ENCODE assay signal across 15 mouse cellular contexts in genomic region chr15:56062576-56062975, GRCm38 (mm10).
"Had no signal": no experiment of that assay in that cellular context is flagged by ENCODE, and none has a peak within 500 bp of the region (broad histone marks: within the 10 kb centered on the region; RNA-seq: fewer than 3 reads in every experiment).

No protein-coding gene starts in this region.

- H3K27ac ChIP-seq: neural tube, embryonic 15.5 days; stomach, embryonic 15.5 days; stomach, postnatal 0 days had no signal

- H3K36me3 ChIP-seq: neural tube, embryonic 15.5 days; stomach, embryonic 15.5 days had no signal

- H3K27me3 ChIP-seq: stomach, embryonic 15.5 days had no signal

- DNase-seq: retina, postnatal 1 day; right cerebral cortex, adult 18-20 months; right cerebral cortex, postnatal 14 days; right cerebral cortex, postnatal 25 days; right cerebral cortex, postnatal 4 days; spleen, adult 18-20 months; thymus, adult 18-20 months; thymus, adult 2 months; thymus, postnatal 14 days; thymus, postnatal 25 days; thymus, postnatal 36 days; thymus, postnatal 4 days had no signal

- H3K9ac ChIP-seq: neural tube, embryonic 15.5 days; stomach, embryonic 15.5 days had no signal

- H3K9me3 ChIP-seq: neural tube, embryonic 15.5 days; stomach, embryonic 15.5 days had no signal

- H3K4me3 ChIP-seq: neural tube, embryonic 15.5 days; stomach, embryonic 15.5 days had no signal

- H3K4me1 ChIP-seq: stomach, embryonic 15.5 days had no signal

- H3K4me2 ChIP-seq: neural tube, embryonic 15.5 days; stomach, embryonic 15.5 days had no signal
